Comparison of ENCODE assay signal across 9 mouse cellular contexts in genomic region chr3:95284501-95285281, GRCm38 (mm10). TPM values are rescaled to one million over a fixed set of nuclear protein-coding genes. Genes with fewer than 3 reads are reported as not detected.
DNase-seq lines count a peak whose midpoint lies in the region; ATAC-seq lines count a peak whose summit lies in the region.
"Had no signal": no experiment of that assay in that cellular context is flagged by ENCODE, and none has a peak within 500 bp of the region (broad histone marks: within the 10 kb centered on the region; RNA-seq: fewer than 3 reads in every experiment).

No protein-coding gene starts in this region.

- H3K27ac ChIP-seq in lung, embryonic 15.5 days = no peak overlapping the region
- no peak overlapping the region for H3K27ac ChIP-seq in forebrain, embryonic 10.5 days
- no peak overlapping the region for H3K27ac ChIP-seq in limb, embryonic 11.5 days (replicated peaks; ENCODE audit: low read depth, low read length)
- no peak overlapping the region for H3K27ac ChIP-seq in neural tube, embryonic 15.5 days (replicated peaks)

- H3K4me2 ChIP-seq in lung, embryonic 15.5 days = peak overlapping the region; percentile 72; the same call in 1 of the 2 replicates
- peak overlapping the region; percentile 62; the same call in 1 of the 2 replicates for H3K4me2 ChIP-seq in limb, embryonic 11.5 days (ENCODE audit: low read depth, severe bottlenecking)
- peak overlapping the region; percentile 76 for H3K4me2 ChIP-seq in neural tube, embryonic 15.5 days

- peak overlapping the region; percentile 70; the same call in 1 of the 2 replicates for H3K4me3 ChIP-seq in lung, embryonic 15.5 days
- H3K4me3 ChIP-seq in forebrain, embryonic 10.5 days = peak overlapping the region; percentile 71
- peak overlapping the region; percentile 67; the same call in 1 of the 2 replicates for H3K4me3 ChIP-seq in limb, embryonic 11.5 days (ENCODE audit: low read depth, low read length)
- H3K4me3 ChIP-seq in neural tube, embryonic 15.5 days (replicated peaks) = 0 out of 2 replicates have a peak overlapping the region, but pooled peaks have one; percentile 56

- H3K27me3 ChIP-seq in lung, embryonic 15.5 days = no peaks in the 10 kb centered on the region
- no peaks in the 10 kb centered on the region for H3K27me3 ChIP-seq in forebrain, embryonic 10.5 days (ENCODE audit: poor library complexity, severe bottlenecking)
- no peaks in the 10 kb centered on the region for H3K27me3 ChIP-seq in limb, embryonic 11.5 days (ENCODE audit: control insufficient read depth, insufficient read depth, low read length)
- no peaks in the 10 kb centered on the region for H3K27me3 ChIP-seq in neural tube, embryonic 15.5 days (replicated peaks)

- H3K9me3 ChIP-seq in lung, embryonic 15.5 days = no peaks in the 10 kb centered on the region
- H3K9me3 ChIP-seq in forebrain, embryonic 10.5 days = no peaks in the 10 kb centered on the region
- no peaks in the 10 kb centered on the region for H3K9me3 ChIP-seq in limb, embryonic 11.5 days (ENCODE audit: control insufficient read depth, low read length)
- H3K9me3 ChIP-seq in neural tube, embryonic 15.5 days (replicated peaks) = no peaks in the 10 kb centered on the region

- H3K36me3 ChIP-seq in lung, embryonic 15.5 days = peaks cover 18% of the 10 kb centered on the region
- peaks cover 20% of the 10 kb centered on the region for H3K36me3 ChIP-seq in forebrain, embryonic 10.5 days (replicated peaks)
- H3K36me3 ChIP-seq in limb, embryonic 11.5 days (ENCODE audit: control insufficient read depth, insufficient read depth, low read length) = peaks cover 2% of the 10 kb centered on the region; the same call in 1 of the 2 replicates
- H3K36me3 ChIP-seq in neural tube, embryonic 15.5 days = peaks cover 15% of the 10 kb centered on the region

- no peak overlapping the region; the same call in 1 of the 2 replicates for H3K9ac ChIP-seq in lung, embryonic 15.5 days
- H3K9ac ChIP-seq in limb, embryonic 11.5 days (ENCODE audit: low read length) = no peak overlapping the region
- no peak overlapping the region for H3K9ac ChIP-seq in neural tube, embryonic 15.5 days (replicated peaks)

- ATAC-seq in lung, embryonic 15.5 days (ENCODE audit: borderline replicate concordance, extremely low read depth, low FRiP score, low TSS enrichment) = no peak
- no peak for ATAC-seq in limb, embryonic 11.5 days (ENCODE audit: insufficient number of reproducible peaks, low FRiP score, low TSS enrichment, low read depth)
- ATAC-seq in neural tube, embryonic 15.5 days (ENCODE audit: low FRiP score) = no peak

- no peak for DNase-seq in lung, postnatal 14 days
- DNase-seq in forebrain, embryonic 10.5 days (ENCODE audit: extremely low spot score, low spot score) = no peak
- DNase-seq in limb, embryonic 11.5 days (ENCODE audit: low spot score) = peak; percentile 16
- DNase-seq in embryo, embryonic 9.5 days (ENCODE audit: extremely low spot score) = no peak
- no peak for DNase-seq in layer of hippocampus, adult 9-11 months
- no peak for DNase-seq in gastrocnemius, postnatal 25 days
- DNase-seq: right cerebral cortex, postnatal 14 days had no signal

- WGBS in lung, embryonic 15.5 days = 89% methylated on average over 12 of the region's 12 CpGs
- WGBS in forebrain, embryonic 10.5 days = 92% methylated on average over 12 of the region's 12 CpGs
- 89% methylated on average over 12 of the region's 12 CpGs for WGBS in limb, embryonic 11.5 days
- 85% methylated on average over 12 of the region's 12 CpGs for WGBS in neural tube, embryonic 15.5 days

- peaks cover 19% of the 10 kb centered on the region for H3K4me1 ChIP-seq in lung, embryonic 15.5 days
- H3K4me1 ChIP-seq in forebrain, embryonic 10.5 days = peaks cover 33% of the 10 kb centered on the region
- peaks cover 8% of the 10 kb centered on the region for H3K4me1 ChIP-seq in limb, embryonic 11.5 days (ENCODE audit: control insufficient read depth, insufficient read depth, low read length)
- H3K4me1 ChIP-seq in neural tube, embryonic 15.5 days = peaks cover 34% of the 10 kb centered on the region

RNA-seq across cellular contexts. Expression of gene Prune1, which starts 2.8 kb away (rescaled TPM):
- 21.0 and 23.9 TPM in 2 replicates for polyA plus RNA-seq in lung, embryonic 15.5 days (2015; fragmentation: Nextera tagmentation; extraction: Ambion mirVana)
- 26.2 and 26.9 TPM in 2 replicates for polyA plus RNA-seq in forebrain, embryonic 10.5 days (2016; fragmentation: Nextera tagmentation; extraction: Ambion mirVana)
- polyA plus RNA-seq in limb, embryonic 11.5 days (2014; fragmentation: Nextera tagmentation; extraction: Ambion mirVana) = 26.8 and 27.6 TPM in 2 replicates
- polyA plus RNA-seq in neural tube, embryonic 15.5 days (2015; fragmentation: Nextera tagmentation; extraction: Ambion mirVana) = 57.3 and 61.7 TPM in 2 replicates
- total RNA-seq in gastrocnemius, postnatal 25 days (2021) = 10 to 100 TPM; 36.5 to 38.3 TPM

RNA-seq across cellular contexts. Expression of gene Mindy1, which starts 3.5 kb away (rescaled TPM):
- 38.1 and 41.6 TPM in 2 replicates for polyA plus RNA-seq in lung, embryonic 15.5 days (2015; fragmentation: Nextera tagmentation; extraction: Ambion mirVana)
- 27.2 and 27.9 TPM in 2 replicates for polyA plus RNA-seq in forebrain, embryonic 10.5 days (2016; fragmentation: Nextera tagmentation; extraction: Ambion mirVana)
- 34.9 and 35.4 TPM in 2 replicates for polyA plus RNA-seq in limb, embryonic 11.5 days (2014; fragmentation: Nextera tagmentation; extraction: Ambion mirVana)
- 37.3 and 37.4 TPM in 2 replicates for polyA plus RNA-seq in neural tube, embryonic 15.5 days (2015; fragmentation: Nextera tagmentation; extraction: Ambion mirVana)
- 10 to 100 TPM; 19.9 to 22.8 TPM for total RNA-seq in gastrocnemius, postnatal 25 days (2021)

RNA-seq across cellular contexts. Expression of gene Anxa9, which starts 22.3 kb away (rescaled TPM):
- polyA plus RNA-seq in lung, embryonic 15.5 days (2015; fragmentation: Nextera tagmentation; extraction: Ambion mirVana) = 1.6 and 2.3 TPM in 2 replicates
- polyA plus RNA-seq in forebrain, embryonic 10.5 days (2016; fragmentation: Nextera tagmentation; extraction: Ambion mirVana) = 1.8 and 1.9 TPM in 2 replicates
- 1.6 and 1.8 TPM in 2 replicates for polyA plus RNA-seq in limb, embryonic 11.5 days (2014; fragmentation: Nextera tagmentation; extraction: Ambion mirVana)
- 0.40 and 0.41 TPM in 2 replicates for polyA plus RNA-seq in neural tube, embryonic 15.5 days (2015; fragmentation: Nextera tagmentation; extraction: Ambion mirVana)
- total RNA-seq in gastrocnemius, postnatal 25 days (2021) = under 1 TPM; 0.15 to 0.27 TPM

RNA-seq across cellular contexts. Expression of gene Cers2, which starts 29.9 kb away (rescaled TPM):
- 201 and 203 TPM in 2 replicates for polyA plus RNA-seq in lung, embryonic 15.5 days (2015; fragmentation: Nextera tagmentation; extraction: Ambion mirVana)
- polyA plus RNA-seq in forebrain, embryonic 10.5 days (2016; fragmentation: Nextera tagmentation; extraction: Ambion mirVana) = 119 and 130 TPM in 2 replicates
- polyA plus RNA-seq in limb, embryonic 11.5 days (2014; fragmentation: Nextera tagmentation; extraction: Ambion mirVana) = 132 and 138 TPM in 2 replicates
- polyA plus RNA-seq in neural tube, embryonic 15.5 days (2015; fragmentation: Nextera tagmentation; extraction: Ambion mirVana) = 93.4 and 102 TPM in 2 replicates
- total RNA-seq in gastrocnemius, postnatal 25 days (2021) = 10 to 100 TPM; 20.3 to 21.7 TPM

RNA-seq across cellular contexts. Expression of gene Bnipl, which starts 33.7 kb away (rescaled TPM):
- 4.0 and 4.1 TPM in 2 replicates for polyA plus RNA-seq in lung, embryonic 15.5 days (2015; fragmentation: Nextera tagmentation; extraction: Ambion mirVana)
- 0.38 and 0.42 TPM in 2 replicates for polyA plus RNA-seq in forebrain, embryonic 10.5 days (2016; fragmentation: Nextera tagmentation; extraction: Ambion mirVana)
- 1.1 and 1.6 TPM in 2 replicates for polyA plus RNA-seq in limb, embryonic 11.5 days (2014; fragmentation: Nextera tagmentation; extraction: Ambion mirVana)
- polyA plus RNA-seq in neural tube, embryonic 15.5 days (2015; fragmentation: Nextera tagmentation; extraction: Ambion mirVana) = 0.29 TPM in 1 of 2 replicates, not detected in the other
- not detected for total RNA-seq in gastrocnemius, postnatal 25 days (2021)
